Mouse (Mus musculus): Measurements from ENCODE around the gene Gm8271. TPM values are rescaled to one million over a fixed set of nuclear protein-coding genes. Genes with fewer than 3 reads are reported as not detected.
"Not testable (repeated sequence)": the region's sequence is repeated elsewhere in the genome, so short reads cannot be mapped to it uniquely, and the experiment has no call there.

The Gm8271 gene
- not detected for total RNA-seq (2022)

DNA sequence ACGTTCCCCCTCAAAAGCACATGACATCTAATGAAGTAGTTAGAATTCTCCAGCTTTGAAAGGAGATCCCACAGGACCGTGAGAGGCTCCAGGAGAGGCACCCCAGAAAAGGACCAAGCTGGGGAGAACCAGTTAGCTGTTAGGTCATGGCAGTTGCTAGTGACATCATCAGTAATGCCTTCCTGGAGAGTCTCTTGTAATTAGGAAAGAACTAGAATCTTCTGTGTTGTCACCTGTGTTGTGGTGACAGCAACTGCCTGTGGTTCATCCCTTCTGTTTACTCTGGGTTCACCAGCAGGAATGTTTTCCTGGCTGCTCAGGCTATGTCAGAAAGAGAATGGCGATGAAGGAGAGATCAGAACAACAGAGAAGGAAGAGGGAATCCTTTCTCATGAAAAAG, at the start of gene Gm8271:
Gene Gm8271 (plus strand): TSS at position 301 of the 400 bp plus-strand sequence.
- DNase-seq (ENCODE audit: low spot score in 2 of 2), result not testable (repeated sequence)

DNA sequence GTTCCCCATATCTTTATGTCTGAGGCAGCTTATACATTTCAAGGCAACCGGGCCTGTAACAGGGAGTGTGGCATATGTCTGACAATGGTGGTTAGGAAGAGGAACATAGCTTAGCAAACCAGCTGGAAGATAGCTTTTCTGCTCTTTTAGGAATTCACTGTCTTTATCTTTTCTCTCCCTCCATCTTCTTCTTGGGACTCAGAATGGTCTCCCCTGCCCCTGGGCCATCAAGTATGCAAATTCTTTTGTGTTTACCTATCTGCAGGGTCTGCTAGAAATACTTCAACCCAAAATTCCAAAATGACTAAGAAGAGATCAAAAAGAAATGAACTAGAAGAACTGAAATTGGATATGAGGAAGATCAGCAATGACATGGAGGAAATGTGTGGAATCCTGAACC, 21.4 kb upstream of the Gm8271 start, which contains the start of gene Gm3317:
Gene Gm3317 (plus strand): TSS at position 301 of the 400 bp plus-strand sequence.
- DNase-seq (ENCODE audit: low spot score in 2 of 2), result not testable (repeated sequence)

Other genes with a start within 250 kb of the Gm8271 start
- gene Gm8297, start 201.9 kb upstream of the Gm8271 start, total RNA-seq (2022), result not detected
- gene Gm3298, start 169.9 kb upstream of the Gm8271 start, total RNA-seq (2022), result not detected
- gene 4930555G01Rik, start 135.2 kb upstream of the Gm8271 start, total RNA-seq (2022), result not detected
- gene Gm8281, start 114.8 kb upstream of the Gm8271 start, total RNA-seq (2022), result 1 to 10 TPM in 2 of 4 experiments, under 1 TPM in 2; 0.46 to 1.9 (median 1.1) TPM
- not detected for gene Gm8279, start 54.3 kb upstream of the Gm8271 start, total RNA-seq (2022)
- not detected for gene Gm3317, start 21.3 kb upstream of the Gm8271 start, total RNA-seq (2022)
- not detected for gene Gm3526, start 74.8 kb downstream of the Gm8271 start, total RNA-seq (2022)
- not detected for gene Gm3542, start 149.1 kb downstream of the Gm8271 start, total RNA-seq (2022)
- not detected for gene Gm3500, start 203.3 kb downstream of the Gm8271 start, total RNA-seq (2022)

Data from left cerebral cortex, adult 8-10 months (tissue).